Mouse (Mus musculus): ENCODE data around the gene Ppp1r14c. TPM values are rescaled to one million over a fixed set of nuclear protein-coding genes. Genes with fewer than 3 reads are reported as not detected.

Ppp1r14c gene
- polyA plus RNA-seq, 1 experiment from 2014 or later: 189 TPM

GRCm38 (mm10) chr10:3367440-3367839 lies 1.6 kb downstream of the Ppp1r14c start:
- H3K36me3 ChIP-seq: peaks cover 20% of the 10 kb centered on the region
- peak overlapping the region; percentile 95 for H3K9ac ChIP-seq
- no peak for ATAC-seq (ENCODE audit: extremely low read depth, insufficient number of reproducible peaks, low FRiP score, low TSS enrichment)
- no peaks in the 10 kb centered on the region; the same call in 1 of the 2 replicates for H3K27me3 ChIP-seq (replicated peaks)
- peak overlapping the region; percentile 89 for H3K27ac ChIP-seq (replicated peaks)
- H3K4me3 ChIP-seq: peak overlapping the region; percentile 90
- peak overlapping the region; percentile 80 for H3K4me2 ChIP-seq
- H3K4me1 ChIP-seq: peaks cover 35% of the 10 kb centered on the region
- no peaks in the 10 kb centered on the region for H3K9me3 ChIP-seq
- WGBS: 20% methylated on average over 11 of the region's 11 CpGs

- Histone ChIP-seq H3K36me3 (peaks cover 30% of the 10 kb centered on the region), H3K27ac (replicated peaks) (no peak overlapping the region), H3K4me3 (no peak overlapping the region), H3K9ac (no peak overlapping the region), H3K4me2 (no peak overlapping the region), H3K27me3 (replicated peaks) (no peaks in the 10 kb centered on the region), H3K4me1 (peaks cover 12% of the 10 kb centered on the region), H3K9me3 (no peaks in the 10 kb centered on the region)
- no peak for ATAC-seq (ENCODE audit: extremely low read depth, insufficient number of reproducible peaks, low FRiP score, low TSS enrichment)
- WGBS: 53% methylated on average over 3 of the region's 3 CpGs
Measured at GRCm38 (mm10) chr10:3383176-3383575, 17.3 kb downstream of the Ppp1r14c start.

- 68% methylated on average over 4 of the region's 4 CpGs for WGBS
- H3K9me3 ChIP-seq: no peaks in the 10 kb centered on the region
- H3K4me3 ChIP-seq: no peak overlapping the region
- peaks cover 80% of the 10 kb centered on the region for H3K4me1 ChIP-seq
- H3K27ac ChIP-seq (replicated peaks): 0 out of 2 replicates have a peak overlapping the region, but pooled peaks have one; percentile 3
- no peaks in the 10 kb centered on the region for H3K36me3 ChIP-seq
- no peak overlapping the region for H3K4me2 ChIP-seq
- no peak overlapping the region for H3K9ac ChIP-seq
- no peak for ATAC-seq (ENCODE audit: extremely low read depth, insufficient number of reproducible peaks, low FRiP score, low TSS enrichment)
- no peaks in the 10 kb centered on the region for H3K27me3 ChIP-seq (replicated peaks)
Measured at GRCm38 (mm10) chr10:3392251-3392650, 26.4 kb downstream of the Ppp1r14c start.

GRCm38 (mm10) chr10:3393548-3393947 lies 27.7 kb downstream of the Ppp1r14c start:
- H3K4me2 ChIP-seq: no peak overlapping the region
- 81% methylated on average over 4 of the region's 4 CpGs for WGBS

GRCm38 (mm10) chr10:3394193-3394592 lies 28.3 kb downstream of the Ppp1r14c start:
- peak overlapping the region; percentile 26; the same call in 1 of the 2 replicates for H3K9ac ChIP-seq
- H3K4me2 ChIP-seq: peak overlapping the region; percentile 45; the same call in 1 of the 2 replicates
- WGBS: 14% methylated on average over 5 of the region's 5 CpGs
- no peaks in the 10 kb centered on the region for H3K27me3 ChIP-seq (replicated peaks)
- no peaks in the 10 kb centered on the region for H3K36me3 ChIP-seq
- no peak overlapping the region for H3K4me3 ChIP-seq
- no peak for ATAC-seq (ENCODE audit: extremely low read depth, insufficient number of reproducible peaks, low FRiP score, low TSS enrichment)
- H3K27ac ChIP-seq (replicated peaks): peak overlapping the region; percentile 86
- H3K4me1 ChIP-seq: peaks cover 83% of the 10 kb centered on the region
- H3K9me3 ChIP-seq: no peaks in the 10 kb centered on the region

More at GRCm38 (mm10) chr10:3393548-3393947, 27.7 kb downstream of the Ppp1r14c start:
- H3K4me3 ChIP-seq: no peak overlapping the region
- H3K27ac ChIP-seq (replicated peaks): peak overlapping the region; percentile 86
- H3K27me3 ChIP-seq (replicated peaks): no peaks in the 10 kb centered on the region
- H3K9me3 ChIP-seq: no peaks in the 10 kb centered on the region
- no peak for ATAC-seq (ENCODE audit: extremely low read depth, insufficient number of reproducible peaks, low FRiP score, low TSS enrichment)
- H3K9ac ChIP-seq: no peak overlapping the region
- H3K36me3 ChIP-seq: no peaks in the 10 kb centered on the region
- H3K4me1 ChIP-seq: peaks cover 81% of the 10 kb centered on the region

- Histone ChIP-seq H3K9me3 (no peaks in the 10 kb centered on the region), H3K9ac (no peak overlapping the region), H3K36me3 (no peaks in the 10 kb centered on the region), H3K4me3 (no peak overlapping the region), H3K4me2 (peak overlapping the region; percentile 45), H3K27ac (replicated peaks) (peak overlapping the region; percentile 86), H3K27me3 (replicated peaks) (no peaks in the 10 kb centered on the region), H3K4me1 (peaks cover 83% of the 10 kb centered on the region)
- WGBS: 18% methylated on average over 4 of the region's 4 CpGs
- peak; percentile 25; the same call in 1 of the 2 replicates for ATAC-seq (ENCODE audit: extremely low read depth, insufficient number of reproducible peaks, low FRiP score, low TSS enrichment)
Measured at GRCm38 (mm10) chr10:3394671-3395288, 28.9 kb downstream of the Ppp1r14c start.

- ATAC-seq (ENCODE audit: extremely low read depth, insufficient number of reproducible peaks, low FRiP score, low TSS enrichment): peak; percentile 64; the same call in 1 of the 2 replicates
- no peaks in the 10 kb centered on the region for H3K9me3 ChIP-seq
- peaks cover 77% of the 10 kb centered on the region for H3K4me1 ChIP-seq
- H3K4me2 ChIP-seq: peak overlapping the region; percentile 45
- no peak overlapping the region for H3K4me3 ChIP-seq
- H3K36me3 ChIP-seq: no peaks in the 10 kb centered on the region
- 15% methylated on average over 12 of the region's 12 CpGs for WGBS
- no peak overlapping the region for H3K9ac ChIP-seq
- H3K27me3 ChIP-seq (replicated peaks): no peaks in the 10 kb centered on the region
- H3K27ac ChIP-seq (replicated peaks): peak overlapping the region; percentile 86
Measured at GRCm38 (mm10) chr10:3395341-3395931, 29.6 kb downstream of the Ppp1r14c start.

GRCm38 (mm10) chr10:3396008-3396795 lies 30.3 kb downstream of the Ppp1r14c start:
- H3K4me2 ChIP-seq: peak overlapping the region; percentile 45

GRCm38 (mm10) chr10:3397406-3397805 lies 31.5 kb downstream of the Ppp1r14c start:
- no peak overlapping the region for H3K9ac ChIP-seq
- H3K27me3 ChIP-seq (replicated peaks): no peaks in the 10 kb centered on the region
- H3K4me3 ChIP-seq: no peak overlapping the region
- ATAC-seq (ENCODE audit: extremely low read depth, insufficient number of reproducible peaks, low FRiP score, low TSS enrichment): no peak
- H3K9me3 ChIP-seq: no peaks in the 10 kb centered on the region
- no peak overlapping the region for H3K4me2 ChIP-seq
- 62% methylated on average over 3 of the region's 3 CpGs for WGBS
- no peaks in the 10 kb centered on the region for H3K36me3 ChIP-seq
- peak overlapping the region; percentile 65; the same call in 1 of the 2 replicates for H3K27ac ChIP-seq (replicated peaks)
- H3K4me1 ChIP-seq: peaks cover 71% of the 10 kb centered on the region

More at GRCm38 (mm10) chr10:3396008-3396795, 30.3 kb downstream of the Ppp1r14c start:
- 45% methylated on average over 10 of the region's 10 CpGs for WGBS
- ATAC-seq (ENCODE audit: extremely low read depth, insufficient number of reproducible peaks, low FRiP score, low TSS enrichment): no peak
- H3K27ac ChIP-seq (replicated peaks): peak overlapping the region; percentile 86
- peak overlapping the region; percentile 38; the same call in 1 of the 2 replicates for H3K9ac ChIP-seq
- no peaks in the 10 kb centered on the region for H3K9me3 ChIP-seq
- peaks cover 72% of the 10 kb centered on the region for H3K4me1 ChIP-seq
- no peaks in the 10 kb centered on the region for H3K36me3 ChIP-seq
- no peaks in the 10 kb centered on the region for H3K27me3 ChIP-seq (replicated peaks)
- H3K4me3 ChIP-seq: no peak overlapping the region

- Histone ChIP-seq H3K27me3 (replicated peaks) (no peaks in the 10 kb centered on the region), H3K36me3 (no peaks in the 10 kb centered on the region), H3K27ac (replicated peaks) (peak overlapping the region; percentile 65), H3K9ac (peak overlapping the region; percentile 50; the same call in 1 of the 2 replicates), H3K4me3 (no peak overlapping the region), H3K4me1 (peaks cover 71% of the 10 kb centered on the region), H3K9me3 (no peaks in the 10 kb centered on the region), H3K4me2 (peak overlapping the region; percentile 30; the same call in 1 of the 2 replicates)
- 75% methylated on average over 5 of the region's 5 CpGs for WGBS
- no peak for ATAC-seq (ENCODE audit: extremely low read depth, insufficient number of reproducible peaks, low FRiP score, low TSS enrichment)
Measured at GRCm38 (mm10) chr10:3398051-3398450, 32.2 kb downstream of the Ppp1r14c start.

- Histone ChIP-seq H3K4me1 (peaks cover 68% of the 10 kb centered on the region), H3K36me3 (peaks cover 11% of the 10 kb centered on the region), H3K4me2 (no peak overlapping the region), H3K9ac (no peak overlapping the region), H3K4me3 (no peak overlapping the region), H3K9me3 (no peaks in the 10 kb centered on the region), H3K27ac (replicated peaks) (peak overlapping the region; percentile 59), H3K27me3 (replicated peaks) (no peaks in the 10 kb centered on the region)
- WGBS: 51% methylated on average over 5 of the region's 5 CpGs
- ATAC-seq (ENCODE audit: extremely low read depth, insufficient number of reproducible peaks, low FRiP score, low TSS enrichment): no peak
Measured at GRCm38 (mm10) chr10:3402284-3402683, 36.4 kb downstream of the Ppp1r14c start.
